20 mouse cellular contexts compared by ENCODE assay signal in the genomic region with DNA sequence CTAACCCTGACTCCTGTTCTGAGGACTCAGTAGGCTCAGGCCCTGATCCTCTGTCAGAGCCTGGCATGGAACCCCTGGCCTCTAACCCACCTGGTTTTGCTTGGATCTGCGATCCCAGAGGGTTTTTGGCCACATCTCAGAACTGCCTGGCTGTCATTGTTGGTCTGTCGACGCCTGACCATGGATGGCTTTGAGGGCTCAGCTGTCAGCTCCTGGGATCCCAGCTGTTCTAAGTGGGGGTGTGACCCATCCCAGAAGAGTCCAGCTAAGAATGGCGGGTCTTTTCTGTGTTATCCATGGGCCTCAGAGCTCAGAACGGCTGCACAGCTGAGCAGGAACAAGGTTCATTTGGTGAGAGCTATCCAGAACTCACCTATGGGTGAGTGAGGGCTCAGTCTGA. TPM values are rescaled to one million over a fixed set of nuclear protein-coding genes. Genes with fewer than 3 reads are reported as not detected.
"Had no signal": no experiment of that assay in that cellular context is flagged by ENCODE, and none has a peak within 500 bp of the region (broad histone marks: within the 10 kb centered on the region; RNA-seq: fewer than 3 reads in every experiment).

No protein-coding gene starts in this region.

- H3K27ac ChIP-seq: neural tube, embryonic 13.5 days; neural tube, embryonic 15.5 days; stomach, embryonic 15.5 days; stomach, postnatal 0 days had no signal

- DNase-seq: retina, postnatal 1 day; right cerebral cortex, adult 18-20 months; right cerebral cortex, postnatal 14 days; right cerebral cortex, postnatal 25 days; right cerebral cortex, postnatal 4 days; spleen, adult 18-20 months; thymus, adult 18-20 months; thymus, adult 2 months; thymus, postnatal 14 days; thymus, postnatal 25 days; thymus, postnatal 36 days; thymus, postnatal 4 days had no signal

- H3K9ac ChIP-seq: neural tube, embryonic 15.5 days; stomach, embryonic 15.5 days had no signal

- H3K4me2 ChIP-seq: neural tube, embryonic 13.5 days; neural tube, embryonic 15.5 days; stomach, embryonic 15.5 days had no signal

- H3K9me3 ChIP-seq: neural tube, embryonic 13.5 days; neural tube, embryonic 15.5 days; stomach, embryonic 15.5 days had no signal

- H3K36me3 ChIP-seq: neural tube, embryonic 13.5 days; stomach, embryonic 15.5 days had no signal

- H3K4me3 ChIP-seq: neural tube, embryonic 13.5 days; neural tube, embryonic 15.5 days; stomach, embryonic 15.5 days had no signal

RNA-seq across cellular contexts. Expression of a gene that starts 4.7 kb away (rescaled TPM):
- total RNA-seq: neutrophil, adult 5-6 weeks had no signal
- polyA plus RNA-seq: stomach, embryonic 16.5 days had no signal

RNA-seq across cellular contexts. Expression of a gene that starts 33.8 kb away (rescaled TPM):
- total RNA-seq: neutrophil, adult 5-6 weeks had no signal
- polyA plus RNA-seq: small intestine, adult 2 months; spleen, adult 2 months; thymus, adult 2 months had no signal
